Mouse (Mus musculus) liver, postnatal 0 days (tissue): ENCODE measurements around the gene Tmem82. TPM values are rescaled to one million over a fixed set of nuclear protein-coding genes. Genes with fewer than 3 reads are reported as not detected.
A peak's percentile ranks its signal among the peaks of the same experiment; 100 is the strongest.

ENCODE experiments used
- ATAC-seq: fragments of 200-750 bp; cut with Nextera tagmentation; 2 replicates; pipeline ENCODE4 v1.8.0; 2017; ENCODE audit warnings: mild to moderate bottlenecking, moderate library complexity
- DNase-seq: peaks from one replicate; pipeline ENCODE4 v3.0.0-alpha.2; 2016
- H3K27ac ChIP-seq: fragments of 300-500 bp; sonication (generic); 2 replicates; pipeline ENCODE4 v1.5.1; 2014; ENCODE audit warnings: antibody characterized with exemption, moderate library complexity, mild to moderate bottlenecking, low read depth
- H3K27me3 ChIP-seq: fragments of 300-500 bp; sonication (generic); 2 replicates; pipeline ENCODE4 v1.6.1; 2014; ENCODE audit warnings: low read length, control low read depth, mixed read lengths; ENCODE audit not compliant: insufficient read depth
- H3K36me3 ChIP-seq: fragments of 300-500 bp; sonication (generic); replicated peaks from 2 replicates; pipeline ENCODE4 v1.6.1; 2014; ENCODE audit warnings: mild to moderate bottlenecking, control low read depth, low read length, moderate library complexity, mixed read lengths; ENCODE audit not compliant: insufficient read depth
- H3K4me1 ChIP-seq: fragments of 300-500 bp; sonication (generic); 2 replicates; pipeline ENCODE4 v1.6.1; 2014; ENCODE audit warnings: antibody characterized with exemption, mild to moderate bottlenecking, control low read depth; ENCODE audit not compliant: insufficient read depth
- H3K4me2 ChIP-seq: fragments of 300-500 bp; sonication (generic); 2 replicates; pipeline ENCODE4 v1.6.1; 2014; ENCODE audit warnings: low read depth, mild to moderate bottlenecking, low read length, moderate library complexity, mixed read lengths
- H3K4me3 ChIP-seq: fragments of 300-500 bp; sonication (generic); 2 replicates; pipeline ENCODE4 v1.5.1; 2014; ENCODE audit warnings: low read depth, low read length
- H3K9ac ChIP-seq: fragments of 300-500 bp; sonication (generic); replicated peaks from 2 replicates; pipeline ENCODE4 v1.6.1; 2014; ENCODE audit warnings: mild to moderate bottlenecking, moderate library complexity
- H3K9me3 ChIP-seq: fragments of 300-500 bp; sonication (generic); 2 replicates; pipeline ENCODE4 v1.6.1; 2016; ENCODE audit warnings: mild to moderate bottlenecking, control low read depth, low read length, mixed read lengths
- CTCF ChIP-seq: sonication (generic); IDR thresholded peaks from 2 replicates; pipeline ENCODE4 v1.5.1; 2016; ENCODE audit warnings: antibody characterized with exemption, low read depth
- EP300 ChIP-seq: IDR thresholded peaks from 2 replicates; pipeline ENCODE4 v1.6.1; 2016; ENCODE audit warnings: antibody characterized with exemption, low read depth, mild to moderate bottlenecking
- WGBS: fragments of 180-500 bp; shearing (Covaris S2); extraction: QIAGEN DNeasy Blood & Tissue Kit; methylation state at CpG from one replicate; pipeline ENCODE4 v1.1.7; 2014; ENCODE audit not compliant: insufficient replicate concordance; 5-methylcytosine and 5-hydroxymethylcytosine counted together
- polyA plus RNA-seq: library from polyadenylated mRNA; unstranded; fragments of >200 nt; fragmentation: Nextera tagmentation; extraction: Ambion mirVana; gene quantifications from 2 replicates; pipeline ENCODE4 v1.2.1, GENCODE M21; 2015

Tmem82 gene
- polyA plus RNA-seq, 1 experiment from 2014 or later = 17.3 TPM

DNA sequence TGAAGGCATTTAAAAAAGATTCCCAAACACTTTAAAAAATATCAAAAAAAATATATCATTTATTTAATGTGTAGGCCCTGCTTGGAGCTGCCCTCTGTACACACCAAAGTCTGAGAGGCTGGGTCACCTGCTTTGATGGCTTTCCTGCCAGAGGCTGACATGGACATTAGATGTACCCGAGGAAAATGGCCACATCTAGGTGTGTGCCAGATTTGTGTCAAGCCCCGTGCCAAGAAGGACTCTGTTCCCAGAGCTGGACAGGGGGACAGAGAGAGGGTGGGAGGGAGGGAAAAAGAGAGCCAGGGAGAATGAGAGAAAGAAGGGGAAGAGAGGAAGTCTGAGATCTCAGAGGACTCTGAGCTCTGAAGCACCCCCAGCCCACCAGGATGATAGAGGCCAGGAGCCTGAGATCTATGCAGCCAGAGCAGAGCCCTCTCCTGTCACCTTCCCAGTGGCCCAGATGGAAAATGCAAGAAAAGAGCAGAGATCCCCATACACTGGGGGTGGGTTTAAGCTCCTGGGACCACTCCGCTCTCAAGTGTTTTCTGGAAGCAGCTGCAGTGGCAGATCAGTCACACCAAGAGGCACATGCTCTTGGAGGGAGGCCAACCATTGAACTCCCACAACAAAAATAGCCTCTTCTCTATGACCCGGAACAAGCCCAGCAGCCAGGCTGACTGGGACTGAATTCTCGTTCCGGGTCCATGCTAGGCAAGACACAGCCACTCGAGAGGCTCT lies 24.9 kb upstream of the Tmem82 start:
- H3K27me3 ChIP-seq = no peaks in the 10 kb centered on the region
- H3K36me3 ChIP-seq = peaks cover 10% of the 10 kb centered on the region; the same call in 1 of the 2 replicates
- H3K4me2 ChIP-seq = no peak overlapping the region
- ATAC-seq (no peak), DNase-seq (no peak)
- WGBS = 65% methylated on average over 7 of the region's 7 CpGs
- no peak overlapping the region for H3K9ac ChIP-seq
- H3K27ac ChIP-seq = no peak overlapping the region
- no peaks in the 10 kb centered on the region for H3K4me1 ChIP-seq
- no peak overlapping the region for H3K4me3 ChIP-seq
- no peaks in the 10 kb centered on the region for H3K9me3 ChIP-seq
- TF ChIP-seq EP300 (no peak), CTCF (no peak)

DNA sequence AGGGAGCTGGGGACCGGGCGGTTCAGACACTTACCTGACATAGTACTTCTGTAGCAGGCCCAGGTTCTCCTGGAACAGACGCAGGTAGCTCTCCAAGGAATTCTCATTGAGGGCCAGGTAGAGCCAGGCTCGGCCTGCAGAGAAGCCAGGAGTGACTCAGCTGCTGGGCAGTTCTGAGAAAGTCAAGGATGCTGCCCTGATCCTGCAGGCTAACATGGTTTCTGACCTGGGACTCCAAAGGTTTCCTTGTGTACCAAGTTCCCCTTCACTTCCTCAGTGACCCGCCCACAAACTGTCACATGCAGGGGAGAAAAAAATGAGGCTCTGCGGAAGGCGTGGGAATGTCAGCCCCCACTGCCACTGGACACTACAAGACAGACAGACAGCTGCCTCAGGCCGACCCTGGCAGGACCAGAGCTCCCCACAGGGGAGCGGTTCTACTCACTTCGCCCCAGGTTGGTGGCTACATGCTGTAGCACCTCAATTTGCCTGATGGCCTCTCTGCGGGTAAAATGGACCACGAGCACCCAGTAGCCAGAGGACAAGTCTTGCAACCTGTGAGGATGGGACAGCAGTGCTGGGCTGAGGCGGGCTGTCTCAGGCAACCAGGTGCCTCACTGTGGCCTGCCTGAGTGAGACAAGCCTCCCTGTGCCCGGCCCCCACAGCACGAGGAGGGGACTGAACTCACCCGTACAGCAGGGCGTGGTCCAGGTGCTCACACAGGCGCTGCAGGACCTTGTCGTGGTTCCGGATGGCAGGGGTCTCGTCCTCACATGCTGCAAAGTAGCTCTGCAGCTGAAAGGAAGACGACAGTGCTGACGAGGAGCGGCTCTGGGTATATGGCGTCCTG lies 23.8 kb upstream of the Tmem82 start:
- TF ChIP-seq CTCF = no peak
- TF ChIP-seq EP300 = no peak
- H3K4me1 ChIP-seq = no peaks in the 10 kb centered on the region
- DNase-seq (no peak), ATAC-seq (no peak)
- H3K9ac ChIP-seq = no peak overlapping the region
- no peaks in the 10 kb centered on the region for H3K27me3 ChIP-seq
- no peaks in the 10 kb centered on the region for H3K9me3 ChIP-seq
- 87% methylated on average over 25 of the region's 25 CpGs for WGBS
- H3K27ac ChIP-seq = no peak overlapping the region
- no peak overlapping the region for H3K4me2 ChIP-seq
- no peak overlapping the region for H3K4me3 ChIP-seq
- H3K36me3 ChIP-seq = peaks cover 10% of the 10 kb centered on the region; the same call in 1 of the 2 replicates

DNA sequence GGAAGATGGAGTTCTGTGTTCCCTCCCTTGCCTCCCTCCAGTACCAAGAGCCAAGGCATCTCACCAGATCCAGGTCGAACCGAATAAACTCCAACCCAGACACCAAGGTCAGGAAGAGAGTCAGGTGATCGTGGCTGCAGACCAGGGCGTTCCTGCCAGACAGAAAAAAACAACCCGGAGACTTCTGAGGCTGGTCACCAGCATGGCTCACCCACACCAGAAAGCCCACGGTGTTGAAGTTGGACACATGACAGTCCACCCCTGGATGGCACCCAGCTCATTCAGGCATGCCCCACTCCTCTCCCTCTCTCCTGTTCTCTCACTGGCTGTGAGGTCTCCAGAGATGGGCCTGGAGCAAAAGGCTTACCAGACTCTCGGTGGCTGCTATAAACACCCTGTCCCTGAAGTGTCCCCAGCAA lies 22.9 kb upstream of the Tmem82 start:
- Histone ChIP-seq H3K4me3 (no peak overlapping the region), H3K27ac (no peak overlapping the region), H3K4me2 (no peak overlapping the region), H3K9me3 (no peaks in the 10 kb centered on the region), H3K9ac (no peak overlapping the region), H3K36me3 (peaks cover 14% of the 10 kb centered on the region; the same call in 1 of the 2 replicates), H3K27me3 (no peaks in the 10 kb centered on the region), H3K4me1 (no peaks in the 10 kb centered on the region)
- no peak for DNase-seq
- ATAC-seq = no peak
- TF ChIP-seq EP300 (no peak), CTCF (no peak)
- 87% methylated on average over 7 of the region's 7 CpGs for WGBS

DNA sequence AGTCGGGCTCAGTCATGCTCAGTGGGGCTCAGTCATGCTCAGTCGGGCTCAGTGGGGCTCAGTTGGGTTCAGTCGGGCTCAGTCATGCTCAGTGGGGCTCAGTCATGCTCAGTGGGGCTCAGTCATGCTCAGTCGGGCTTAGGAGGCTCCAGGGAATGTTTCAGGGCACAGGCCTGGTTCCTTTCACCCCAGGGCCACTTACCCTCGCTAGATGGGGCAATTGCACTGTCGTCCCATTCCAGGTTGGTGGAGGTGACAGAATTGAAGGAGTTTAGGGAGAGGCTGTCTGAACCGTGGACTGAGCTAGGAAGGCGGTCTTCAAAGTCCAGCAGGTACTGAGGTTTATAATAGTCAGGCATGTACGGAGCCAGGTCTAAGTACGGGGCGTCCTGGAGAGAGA lies 21.0 kb upstream of the Tmem82 start:
- Histone ChIP-seq H3K4me2 (no peak overlapping the region), H3K36me3 (peaks cover 16% of the 10 kb centered on the region; the same call in 1 of the 2 replicates), H3K4me3 (no peak overlapping the region), H3K27me3 (no peaks in the 10 kb centered on the region), H3K9ac (no peak overlapping the region), H3K4me1 (no peaks in the 10 kb centered on the region), H3K27ac (no peak overlapping the region), H3K9me3 (no peaks in the 10 kb centered on the region)
- TF ChIP-seq CTCF (no peak), EP300 (no peak)
- 73% methylated on average over 11 of the region's 11 CpGs for WGBS
- no peak for DNase-seq
- peak; percentile 24; the same call in 1 of the 2 replicates for ATAC-seq

DNA sequence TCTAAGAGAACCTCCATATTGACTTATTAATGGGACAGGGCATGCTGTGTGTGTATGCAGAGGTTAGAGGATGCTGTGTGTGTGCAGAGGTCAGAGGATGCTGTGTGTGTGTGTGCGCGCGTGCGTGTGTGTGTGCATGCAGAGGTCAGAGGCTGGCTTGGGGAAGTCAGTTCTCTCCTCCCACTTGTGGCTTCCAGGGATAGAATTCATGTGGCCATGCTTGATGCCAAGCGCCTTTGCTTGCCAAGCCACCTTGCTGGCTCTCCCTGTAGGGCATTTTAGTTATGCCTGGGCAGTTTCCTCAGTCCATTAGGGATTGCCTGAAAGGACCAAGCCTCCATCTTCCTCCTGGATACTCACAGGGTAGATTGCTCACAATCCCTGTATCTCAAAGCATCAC lies 18.3 kb upstream of the Tmem82 start:
- Histone ChIP-seq H3K36me3 (peaks cover 31% of the 10 kb centered on the region), H3K27me3 (no peaks in the 10 kb centered on the region), H3K4me1 (no peaks in the 10 kb centered on the region), H3K9me3 (no peaks in the 10 kb centered on the region), H3K4me2 (no peak overlapping the region), H3K9ac (no peak overlapping the region), H3K27ac (no peak overlapping the region), H3K4me3 (no peak overlapping the region)
- no peak for ATAC-seq
- DNase-seq = no peak
- 83% methylated on average over 5 of the region's 5 CpGs for WGBS
- TF ChIP-seq CTCF (no peak), EP300 (no peak)

DNA sequence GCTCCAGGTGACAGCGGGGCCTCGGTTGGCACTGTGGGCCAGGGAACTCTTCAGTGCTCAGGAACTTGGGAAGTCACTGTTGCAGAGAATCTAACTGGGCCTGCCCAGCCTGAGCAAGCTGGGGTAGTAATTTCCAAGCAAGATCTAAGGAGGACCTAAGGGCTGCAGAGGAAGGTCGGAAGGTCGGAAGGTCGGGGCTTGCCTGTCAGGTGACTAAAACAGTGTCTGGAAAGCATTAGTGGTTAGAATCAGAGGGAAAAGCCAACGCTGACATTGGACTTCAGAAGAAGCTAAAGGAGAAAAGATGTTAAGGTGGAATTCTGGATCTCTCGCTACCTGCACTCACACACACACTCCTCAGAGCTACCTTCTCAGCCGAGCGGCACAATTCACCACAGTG lies 17.6 kb upstream of the Tmem82 start:
- no peak overlapping the region for H3K27ac ChIP-seq

More for the DNA sequence above, 17.6 kb upstream of the Tmem82 start:
- Histone ChIP-seq H3K9ac (no peak overlapping the region), H3K4me3 (no peak overlapping the region), H3K36me3 (peaks cover 32% of the 10 kb centered on the region), H3K9me3 (no peaks in the 10 kb centered on the region), H3K4me1 (no peaks in the 10 kb centered on the region), H3K27me3 (no peaks in the 10 kb centered on the region), H3K4me2 (no peak overlapping the region)
- WGBS = 77% methylated on average over 9 of the region's 9 CpGs
- ATAC-seq = no peak
- TF ChIP-seq CTCF = no peak
- no peak for TF ChIP-seq EP300
- DNase-seq = no peak
